Mouse (Mus musculus): ENCODE results near the gene Ccnc. TPM values are rescaled to one million over a fixed set of nuclear protein-coding genes. Genes with fewer than 3 reads are reported as not detected.

Gene Ccnc
- polyA plus RNA-seq (2015; fragmentation: Nextera tagmentation; extraction: Ambion mirVana), result 21.9 and 22.6 TPM in 2 replicates

DNA sequence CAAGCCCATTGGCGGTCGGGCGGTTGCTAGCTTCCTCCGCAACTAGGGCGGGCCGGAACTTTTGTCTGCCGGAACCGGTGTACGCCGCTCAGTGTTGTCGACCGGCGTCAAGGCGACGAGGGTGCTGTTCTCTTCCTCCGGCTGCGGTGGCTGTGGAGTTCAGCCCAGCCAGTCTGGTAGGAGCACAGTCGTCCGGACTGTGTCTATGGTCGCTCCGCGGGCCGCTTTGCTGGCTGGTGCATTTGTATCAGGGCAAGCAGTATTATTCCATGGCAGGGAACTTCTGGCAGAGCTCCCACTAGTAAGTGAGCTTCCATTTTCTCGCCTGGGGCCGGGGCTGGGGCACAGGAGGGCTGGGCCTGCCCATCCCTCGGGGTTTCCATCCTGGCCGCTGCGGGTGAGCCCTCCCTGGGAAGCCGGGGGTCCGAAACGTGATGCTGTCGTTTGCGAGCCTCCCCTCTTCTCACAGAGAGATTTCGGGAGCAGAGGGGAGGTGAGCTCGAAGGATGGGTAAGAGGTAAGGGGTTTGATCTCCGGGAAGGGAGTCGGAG is at the start of gene Ccnc:
Ccnc (plus strand) TSS at position 87 of the 551 bp plus-strand sequence.

GRCm38 (mm10) chr4:21685595-21686091 is 41.9 kb upstream of the Ccnc start, which contains the start of gene Prdm13:
TSS of gene Prdm13 (minus strand) at chr4:21685963.

GRCm38 (mm10) chr4:21766863-21767304 is 39.4 kb downstream of the Ccnc start, which contains the start of the genes Usp45 and Tstd3:
TSS of gene Usp45 (plus strand) at chr4:21767156.
TSS of gene Tstd3 (minus strand) at chr4:21767212.

Other genes with a start within 250 kb of the Ccnc start
- not detected in 2 replicates for gene Prdm13, start 41.7 kb upstream of the Ccnc start, polyA plus RNA-seq (2015; fragmentation: Nextera tagmentation; extraction: Ambion mirVana)
- 11.2 TPM in 2 replicates for gene Usp45, start 39.5 kb downstream of the Ccnc start, polyA plus RNA-seq (2015; fragmentation: Nextera tagmentation; extraction: Ambion mirVana)
- 16.3 and 19.2 TPM in 2 replicates for gene Tstd3, start 39.5 kb downstream of the Ccnc start, polyA plus RNA-seq (2015; fragmentation: Nextera tagmentation; extraction: Ambion mirVana)
- 68.0 and 75.5 TPM in 2 replicates for gene Pnisr, start 119.9 kb downstream of the Ccnc start, polyA plus RNA-seq (2015; fragmentation: Nextera tagmentation; extraction: Ambion mirVana)
- gene Coq3, start 152.0 kb downstream of the Ccnc start, polyA plus RNA-seq (2015; fragmentation: Nextera tagmentation; extraction: Ambion mirVana), result 10.3 and 10.5 TPM in 2 replicates
- 0.07 and 0.38 TPM in 2 replicates for gene Faxc, start 203.6 kb downstream of the Ccnc start, polyA plus RNA-seq (2015; fragmentation: Nextera tagmentation; extraction: Ambion mirVana)